Mouse (Mus musculus) spleen, adult 18-20 months (tissue): Measurements from ENCODE around the gene Psmb6.
A peak's percentile ranks its signal among the peaks of the same experiment; 100 is the strongest.
"Not testable (repeated sequence)": the region's sequence is repeated elsewhere in the genome, so short reads cannot be mapped to it uniquely, and the experiment has no call there.

Experiments used
- DNase-seq, 2 experiments: peaks; one replicate each; pipeline ENCODE4 v3.0.0; 2022; ENCODE audit warnings: mixed read lengths in 2 of 2

Psmb6 gene

DNA sequence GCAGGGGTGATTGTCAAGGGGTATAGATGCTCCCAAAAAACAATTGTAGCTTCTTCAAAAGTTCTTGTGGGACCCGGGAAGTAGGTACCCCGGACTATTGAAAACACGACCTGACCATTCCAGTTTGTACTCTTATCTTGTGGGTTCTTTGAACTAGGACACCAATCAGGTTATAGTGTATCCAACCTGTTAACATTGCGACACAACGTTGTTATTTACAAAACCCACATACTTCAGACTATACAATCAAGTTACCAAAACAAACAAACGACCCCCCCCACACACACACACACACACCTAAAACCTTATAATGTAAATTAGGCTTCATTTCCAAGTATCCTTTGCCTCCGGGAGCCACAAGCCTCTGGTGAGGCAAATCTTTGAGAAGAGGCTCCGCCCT is 385 bp upstream of the Psmb6 start:
- DNase-seq: no peak

DNA sequence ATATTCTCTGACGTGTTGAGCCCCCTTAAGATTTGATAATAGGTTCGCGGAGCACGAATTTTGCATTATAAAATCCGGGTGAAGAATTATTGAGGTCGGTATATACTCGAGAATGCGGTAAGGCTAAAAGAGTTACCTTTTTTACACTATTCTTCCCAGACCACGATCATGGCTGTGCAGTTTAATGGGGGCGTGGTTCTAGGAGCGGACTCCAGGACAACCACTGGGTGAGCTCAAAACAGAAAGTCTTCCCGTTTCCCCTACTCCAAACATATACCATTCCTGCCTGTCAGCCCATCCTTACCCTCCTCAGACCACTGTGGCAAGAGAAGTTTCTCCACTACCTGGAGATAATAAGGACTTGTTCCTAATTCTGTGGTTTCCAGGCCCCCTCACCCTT is 559 bp downstream of the Psmb6 start:
- no peak for DNase-seq

DNA sequence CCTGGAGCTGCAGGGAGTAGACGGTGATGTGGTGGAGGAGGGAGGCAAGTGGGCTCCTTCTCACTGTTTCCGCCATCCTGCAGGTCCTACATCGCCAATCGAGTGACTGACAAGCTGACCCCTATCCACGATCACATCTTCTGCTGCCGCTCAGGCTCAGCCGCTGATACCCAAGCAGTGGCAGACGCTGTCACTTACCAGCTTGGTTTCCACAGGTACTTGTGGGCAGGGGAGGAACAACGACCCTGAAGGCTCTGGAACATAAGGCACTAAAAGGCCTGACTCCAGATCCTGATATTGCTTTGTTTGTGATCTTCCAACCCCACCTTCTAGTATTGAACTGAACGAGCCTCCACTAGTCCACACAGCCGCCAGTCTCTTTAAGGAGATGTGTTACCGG is 1.0 kb downstream of the Psmb6 start:
- DNase-seq: no peak

DNA sequence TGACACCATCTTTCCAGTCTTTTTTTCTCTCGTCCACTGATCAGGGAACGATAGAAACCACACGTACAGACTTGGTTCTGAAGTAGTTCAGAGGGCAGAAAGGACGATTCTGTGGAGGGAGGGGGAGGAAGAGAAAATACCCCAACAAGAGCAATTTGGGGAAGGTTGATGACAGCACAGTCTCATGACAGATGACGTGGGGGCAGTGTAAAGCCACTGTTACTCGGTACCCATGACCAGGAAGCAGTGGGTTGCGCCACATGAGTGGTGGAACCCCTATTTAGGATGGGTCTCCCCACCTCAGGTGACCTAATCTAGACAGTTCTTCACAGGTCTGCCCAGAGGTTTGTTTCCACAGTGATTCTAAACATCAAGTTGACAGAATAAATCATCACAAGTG is 3.4 kb downstream of the Psmb6 start:
- DNase-seq: no peak

DNA sequence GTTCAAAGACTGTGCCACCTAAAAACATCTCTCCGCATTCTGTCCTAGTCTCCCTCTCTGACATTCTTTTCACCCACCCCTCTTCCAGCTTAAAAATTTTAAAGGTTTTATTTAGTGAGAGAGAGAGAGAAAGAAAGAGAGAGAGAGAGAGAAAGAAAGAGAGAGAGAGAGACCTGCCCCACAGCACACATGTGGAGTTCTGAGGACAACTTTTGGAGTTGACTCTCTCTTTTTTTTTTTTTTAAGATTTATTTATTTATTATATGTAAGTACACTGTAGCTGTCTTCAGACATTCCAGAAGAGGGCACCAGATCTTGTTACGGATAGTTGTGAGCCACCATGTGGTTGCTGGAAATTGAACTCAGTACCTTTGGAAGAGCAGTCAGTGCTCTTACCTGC is 5.9 kb downstream of the Psmb6 start:
- not testable (repeated sequence) for DNase-seq

DNA sequence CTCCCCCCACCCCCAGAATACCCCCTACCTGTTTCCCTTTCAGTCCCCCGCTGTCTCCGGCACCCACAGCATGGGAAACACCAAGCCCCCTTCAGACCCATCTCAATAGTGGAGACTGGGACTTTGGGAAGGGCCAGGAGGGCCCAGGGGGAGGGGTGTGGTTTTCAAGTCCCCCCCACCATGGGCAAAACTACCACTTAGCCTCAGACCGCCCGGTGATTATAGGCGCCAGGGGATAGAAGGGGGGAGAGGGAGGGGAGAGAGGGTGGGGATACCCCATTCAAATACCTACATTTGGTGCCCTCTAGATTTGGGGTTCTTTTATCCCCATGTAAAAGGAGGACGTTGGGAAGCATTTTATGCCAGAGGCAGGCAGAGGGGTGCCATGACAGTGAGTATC is 7.7 kb downstream of the Psmb6 start, which contains the start of gene Gm40193:
Gene Gm40193 (minus strand): TSS at position 101 of the 400 bp plus-strand sequence.
- no peak for DNase-seq

DNA sequence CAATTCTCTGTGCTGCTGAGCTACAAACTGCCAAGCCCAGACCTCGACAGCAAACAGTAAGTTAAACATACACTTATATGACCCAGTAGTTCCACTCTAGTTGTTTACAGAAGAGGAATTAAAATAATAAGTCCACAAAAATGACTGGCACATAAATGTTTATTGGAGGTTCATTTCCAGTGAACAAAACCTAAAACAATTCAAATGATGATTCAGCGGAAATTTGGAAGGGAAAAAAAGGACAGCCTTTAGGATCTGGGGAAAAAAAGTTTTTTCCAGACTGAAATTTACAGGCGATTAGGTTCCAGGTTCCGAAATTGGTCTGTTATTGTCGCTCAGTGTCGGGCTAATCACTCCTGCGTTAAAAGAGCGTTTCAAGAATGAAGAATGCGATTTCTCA is 14.3 kb downstream of the Psmb6 start:
- no peak for DNase-seq

DNA sequence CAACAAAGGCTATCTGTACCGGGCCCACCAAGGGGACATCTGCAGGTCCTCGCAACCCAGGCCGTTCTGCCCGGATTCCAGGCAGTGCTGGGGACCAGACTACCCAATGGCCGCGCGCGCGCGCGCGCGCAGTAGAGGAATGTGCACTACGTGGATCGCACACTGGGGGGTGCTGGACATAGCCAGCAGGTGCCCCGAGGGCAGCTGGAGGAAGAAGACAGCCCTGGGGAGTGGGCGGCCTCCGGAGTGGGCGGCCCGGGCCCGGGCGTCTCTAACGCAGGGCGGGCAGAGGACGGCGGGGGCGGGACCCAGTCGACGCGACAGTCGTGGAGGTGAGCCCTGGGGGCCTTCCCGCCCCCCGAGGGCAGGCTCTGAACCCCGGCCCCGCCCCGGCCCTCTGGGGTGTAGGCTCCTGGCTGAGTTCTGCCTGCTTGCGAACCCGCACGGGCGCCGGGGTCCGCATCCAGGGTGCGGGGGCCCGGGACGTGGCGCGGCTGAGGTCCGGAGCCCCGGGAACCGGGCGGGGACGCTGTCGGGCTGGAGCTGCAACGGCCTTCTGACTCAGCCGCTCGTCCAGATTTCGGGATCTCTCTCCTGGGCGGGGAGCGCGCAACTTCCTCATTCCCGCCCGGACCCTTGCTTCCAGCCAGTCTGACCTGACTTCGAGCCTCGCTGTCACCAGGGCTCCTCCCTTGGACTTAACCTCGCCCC is 14.9 kb downstream of the Psmb6 start, which contains the start of gene Pld2:
Gene Pld2 (plus strand): TSS at position 188 of the 711 bp plus-strand sequence.
- DNase-seq: peak; percentile 83

DNA sequence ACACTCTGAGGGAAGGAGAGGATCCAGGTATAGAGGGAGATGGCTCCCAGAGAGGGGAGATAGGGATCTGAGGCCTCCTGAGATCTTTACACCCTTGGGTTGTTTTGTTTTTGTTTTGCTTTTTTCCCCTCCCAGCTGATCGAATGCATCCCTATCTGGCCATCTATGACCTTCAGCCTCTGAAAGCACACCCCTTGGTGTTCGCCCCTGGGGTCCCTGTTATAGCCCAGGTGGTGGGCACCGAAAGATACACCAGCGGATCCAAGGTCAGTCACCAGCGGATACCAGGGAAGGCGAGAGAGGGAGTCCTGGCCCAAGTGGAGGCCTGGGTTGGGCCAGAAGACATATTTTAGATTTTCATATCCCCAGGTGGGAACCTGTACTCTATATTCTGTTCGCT is 15.8 kb downstream of the Psmb6 start:
- no peak for DNase-seq

DNA sequence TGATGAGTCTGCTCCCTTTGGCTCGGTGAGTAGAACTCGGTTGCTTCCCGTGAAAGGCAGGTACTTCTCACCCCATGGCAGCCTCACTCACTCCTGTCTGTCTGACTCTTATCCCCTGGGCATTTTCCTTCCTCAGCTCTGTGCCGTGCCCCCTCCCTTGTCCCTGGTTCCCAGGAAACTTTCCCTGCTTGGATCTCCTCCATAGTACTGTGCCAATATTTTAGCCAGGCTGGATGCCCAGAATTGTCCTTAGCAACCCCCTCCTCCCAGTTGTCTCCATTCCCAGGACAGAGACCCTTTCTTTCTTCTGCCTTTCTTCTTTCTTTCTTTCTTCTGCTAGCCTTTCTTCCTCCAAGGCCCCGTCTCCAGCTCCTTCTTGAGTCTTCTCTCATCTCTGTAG is 16.2 kb downstream of the Psmb6 start:
- no peak for DNase-seq

DNA sequence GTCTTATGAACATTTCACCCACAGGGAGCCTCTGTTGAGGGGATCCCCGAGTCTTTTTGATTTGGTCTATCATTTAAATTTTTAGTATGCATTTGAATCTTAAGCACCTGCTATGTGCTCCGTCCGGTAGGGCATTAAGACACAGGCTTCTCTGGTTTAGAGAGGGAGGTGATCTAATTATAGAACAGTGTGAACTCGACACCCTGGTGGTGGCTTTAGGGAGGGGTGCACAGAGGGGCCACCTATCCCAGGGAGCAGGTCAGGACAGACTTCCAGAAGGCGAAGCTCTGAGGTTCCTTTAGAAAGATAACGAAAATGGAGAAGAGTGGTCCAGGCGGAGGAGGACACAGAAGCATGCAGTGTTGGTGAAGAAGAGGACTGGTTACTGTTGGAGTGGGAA is 19.3 kb downstream of the Psmb6 start:
- no peak for DNase-seq

DNA sequence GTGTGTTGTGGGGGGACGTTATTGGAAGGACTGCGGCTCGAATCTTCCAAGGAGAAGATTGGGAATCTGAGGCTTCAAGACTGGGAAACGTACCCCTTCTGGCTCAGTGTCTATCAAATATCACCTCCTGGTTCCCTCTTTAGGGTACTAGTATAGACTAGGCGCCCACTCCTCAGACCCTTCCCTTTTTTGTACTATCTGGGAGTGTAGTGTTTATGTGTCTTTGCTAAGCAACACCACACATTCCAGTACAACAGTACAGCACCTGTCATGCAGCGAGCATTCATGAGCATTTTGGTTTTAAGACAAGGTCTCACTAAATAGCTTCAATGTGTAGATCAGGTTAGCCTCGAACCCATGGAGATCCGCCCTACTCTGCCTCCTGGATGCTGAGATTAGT is 26.4 kb downstream of the Psmb6 start:
- no peak for DNase-seq

DNA sequence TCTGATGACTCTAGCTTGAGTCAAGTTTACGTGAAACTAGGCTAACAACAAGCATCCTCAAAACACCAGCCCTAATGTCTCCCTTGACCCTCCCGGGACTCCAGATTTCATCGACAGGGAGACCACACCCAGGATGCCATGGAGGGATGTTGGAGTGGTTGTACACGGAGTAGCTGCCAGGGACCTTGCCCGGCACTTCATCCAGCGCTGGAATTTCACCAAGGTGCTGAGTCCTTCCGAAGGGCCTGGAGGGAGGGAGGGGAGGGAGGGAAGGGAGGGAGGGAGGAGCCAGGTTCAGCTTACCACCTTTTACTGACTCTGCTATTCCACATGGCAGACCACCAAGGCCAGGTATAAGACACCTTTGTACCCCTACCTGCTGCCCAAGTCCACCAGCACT is 28.8 kb downstream of the Psmb6 start:
- no peak for DNase-seq

DNA sequence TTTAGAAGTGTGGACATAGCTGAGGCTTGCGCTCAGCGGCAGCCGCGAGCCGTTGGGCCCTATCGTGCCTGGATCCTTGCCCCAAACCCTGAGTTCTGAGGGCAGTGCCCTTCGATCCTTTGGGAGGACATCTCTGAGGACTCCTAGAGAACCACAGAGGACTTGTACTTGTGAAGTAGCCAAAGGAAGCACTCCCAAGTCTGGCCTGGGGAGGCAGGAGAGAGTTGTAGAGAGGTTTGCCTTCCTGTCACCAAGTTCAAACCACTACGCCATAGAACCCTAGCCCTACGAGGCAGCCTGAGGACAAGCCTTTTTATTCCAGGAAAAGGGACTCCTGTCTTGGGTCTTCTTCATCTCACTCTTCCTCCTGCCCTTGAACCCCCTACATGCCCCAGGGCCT is 32.4 kb downstream of the Psmb6 start:
- DNase-seq: no peak

DNA sequence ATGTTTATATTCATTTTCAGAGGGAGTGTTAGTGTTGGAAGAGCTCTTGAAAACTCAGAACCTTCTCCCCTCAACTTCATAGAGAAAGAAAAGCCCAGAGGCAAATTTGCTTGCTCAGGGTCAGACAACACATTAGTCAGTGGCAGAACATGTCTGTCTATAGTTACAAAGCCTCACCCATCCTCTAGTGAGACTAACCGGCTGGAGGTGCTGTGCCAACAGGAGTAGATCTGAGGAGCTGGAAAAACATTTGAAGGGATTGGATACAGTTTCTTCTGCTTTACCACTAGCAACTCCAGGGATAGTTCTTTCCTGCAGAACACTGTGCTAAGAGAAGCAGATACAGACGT is 36.7 kb downstream of the Psmb6 start:
- no peak for DNase-seq

DNA sequence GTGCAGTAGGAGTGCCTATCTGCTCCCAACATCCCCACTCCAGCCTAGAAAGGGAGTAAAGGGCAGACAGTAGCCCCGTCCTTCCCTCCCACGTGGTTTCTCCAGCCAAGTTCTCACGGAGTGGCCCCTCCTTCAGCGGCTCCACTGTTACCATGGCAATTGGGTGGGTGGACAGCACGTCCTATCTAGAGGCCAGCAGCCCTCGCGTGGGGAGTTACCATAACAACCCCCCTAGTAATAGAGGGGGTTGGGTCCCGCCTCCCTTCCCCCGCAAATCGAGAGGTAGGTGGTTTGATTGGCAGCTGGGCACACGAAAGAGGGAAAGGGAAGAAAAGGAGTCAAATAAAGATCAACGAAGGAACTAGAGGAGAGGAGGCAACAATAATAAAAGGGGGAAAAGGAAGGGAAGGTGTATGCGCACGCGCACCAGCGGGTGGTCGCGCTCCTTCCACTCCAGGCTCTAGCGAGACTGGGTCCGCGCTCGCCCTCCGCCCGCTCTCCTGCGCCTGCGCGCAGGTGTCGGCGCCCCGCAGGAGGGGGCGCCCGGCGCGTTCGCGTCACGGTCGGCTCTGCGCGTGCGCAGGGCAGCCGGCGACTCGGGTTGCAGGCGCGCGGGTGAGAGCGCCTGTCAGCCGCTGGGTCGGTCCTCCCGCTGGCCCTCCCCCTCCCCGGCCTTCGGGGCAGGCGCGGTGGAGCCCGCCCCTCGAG is 37.3 kb downstream of the Psmb6 start, which contains the start of gene Mink1:
Gene Mink1 (plus strand): TSS at position 595 of the 708 bp plus-strand sequence.
- DNase-seq: peak; percentile 82 to 87

DNA sequence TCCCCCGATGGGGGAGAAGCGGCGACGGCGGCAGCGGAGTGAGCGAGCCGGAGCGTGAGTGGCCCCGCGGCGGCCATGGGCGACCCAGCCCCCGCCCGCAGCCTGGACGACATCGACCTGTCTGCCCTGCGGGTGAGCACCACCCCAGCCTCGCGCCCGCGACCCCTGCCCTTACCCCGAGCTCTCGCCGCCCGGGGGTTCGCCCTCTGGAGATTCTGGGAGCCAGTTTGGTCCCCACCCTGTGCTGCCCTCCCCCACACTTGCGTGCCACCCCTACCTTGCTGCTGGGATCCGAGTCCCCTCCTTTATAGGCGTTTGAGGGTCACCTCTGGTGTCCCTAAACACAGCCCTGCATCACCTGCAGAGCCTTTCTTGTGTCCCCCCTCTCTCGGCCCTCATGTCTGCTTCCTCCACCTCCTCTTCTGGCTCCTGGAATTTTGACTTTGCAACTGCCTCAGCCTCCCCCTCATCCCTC is 37.9 kb downstream of the Psmb6 start:
- no peak for DNase-seq

DNA sequence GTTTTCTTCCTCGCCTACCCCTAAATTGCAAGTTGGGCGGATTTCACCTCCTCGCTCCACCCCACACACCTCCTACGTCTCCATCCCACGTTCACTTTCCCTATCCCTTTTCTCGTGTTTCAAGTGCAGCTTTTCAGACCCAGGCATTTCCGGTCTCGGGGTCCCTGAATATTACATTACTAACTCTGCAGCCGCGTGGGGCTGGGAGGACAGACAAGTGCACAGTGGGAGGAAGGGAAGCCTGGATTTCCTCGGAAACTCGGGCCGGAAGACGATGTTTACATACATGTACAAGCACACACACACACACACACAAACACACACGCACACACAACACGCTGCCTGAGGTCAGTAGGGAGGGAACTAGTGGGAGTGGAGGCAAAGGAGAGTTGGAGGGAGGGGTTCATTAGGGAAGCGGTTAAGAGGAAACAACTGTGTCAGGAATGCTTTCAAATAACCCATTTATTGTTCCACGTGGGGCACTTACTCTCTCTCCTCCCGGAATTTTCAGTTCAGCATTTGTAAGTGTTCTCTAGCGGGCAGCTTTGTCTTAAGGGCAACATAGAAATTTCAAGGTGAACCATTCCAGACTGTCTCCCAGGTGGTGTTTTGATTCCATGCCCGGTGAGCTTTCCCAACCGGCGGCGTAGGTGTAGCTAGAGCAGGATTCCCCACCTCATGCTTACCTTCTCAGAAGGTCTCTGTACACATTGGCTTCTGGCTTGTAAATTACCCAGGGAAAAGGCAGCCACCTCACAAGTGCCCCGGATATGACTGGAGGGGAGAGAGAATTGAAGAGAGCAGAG is 38.5 kb downstream of the Psmb6 start:
- DNase-seq: peak in 1 of 2 experiments; percentile 17

DNA sequence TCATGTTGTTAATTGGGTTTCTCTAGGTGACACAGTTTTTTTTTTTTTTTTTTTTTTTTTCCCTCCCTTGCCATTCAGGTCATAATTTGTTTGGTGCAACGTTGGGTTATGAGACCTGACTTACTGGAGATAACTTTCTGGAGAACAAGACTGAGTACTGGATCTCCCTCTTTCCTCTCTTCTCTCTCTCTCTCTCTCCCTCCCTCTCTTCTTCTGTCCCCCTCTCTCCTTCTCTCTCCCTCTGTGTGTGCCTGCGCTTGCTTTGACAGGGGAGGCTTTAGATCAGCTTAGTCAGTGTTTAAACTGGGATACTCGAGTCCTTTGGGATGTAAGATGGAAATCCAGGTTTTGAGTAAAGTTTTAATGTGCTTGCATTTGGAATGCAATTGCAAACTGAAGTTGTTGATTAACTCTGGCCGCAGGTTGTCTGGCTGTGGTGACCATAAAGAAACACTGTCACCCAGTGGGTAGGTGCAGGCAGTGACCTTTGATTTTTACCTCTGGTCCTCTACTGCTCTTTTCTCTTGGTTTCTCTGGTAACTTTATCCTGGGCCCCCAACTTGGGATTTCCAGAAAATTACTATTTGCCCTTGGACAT is 39.2 kb downstream of the Psmb6 start:
- no peak for DNase-seq

DNA sequence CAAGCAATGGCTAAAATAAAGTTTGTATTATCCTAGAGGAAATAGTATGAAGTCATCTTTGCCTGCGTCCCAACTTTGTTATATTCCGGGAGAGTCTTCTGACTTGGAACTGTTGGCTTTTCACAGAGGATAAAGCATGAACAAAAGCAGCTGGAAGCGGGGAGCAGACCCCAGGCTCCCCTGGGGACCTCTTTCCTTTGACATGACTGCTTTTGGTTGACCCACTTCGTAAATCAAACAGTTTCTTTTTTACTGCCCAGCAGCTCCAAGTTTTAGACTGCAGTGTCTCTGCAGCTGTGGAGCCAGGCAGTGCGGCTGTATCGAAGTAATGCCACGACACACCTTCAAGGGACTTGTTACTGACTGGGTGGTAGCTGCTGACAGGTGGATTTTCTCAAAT is 41.4 kb downstream of the Psmb6 start:
- DNase-seq: no peak

DNA sequence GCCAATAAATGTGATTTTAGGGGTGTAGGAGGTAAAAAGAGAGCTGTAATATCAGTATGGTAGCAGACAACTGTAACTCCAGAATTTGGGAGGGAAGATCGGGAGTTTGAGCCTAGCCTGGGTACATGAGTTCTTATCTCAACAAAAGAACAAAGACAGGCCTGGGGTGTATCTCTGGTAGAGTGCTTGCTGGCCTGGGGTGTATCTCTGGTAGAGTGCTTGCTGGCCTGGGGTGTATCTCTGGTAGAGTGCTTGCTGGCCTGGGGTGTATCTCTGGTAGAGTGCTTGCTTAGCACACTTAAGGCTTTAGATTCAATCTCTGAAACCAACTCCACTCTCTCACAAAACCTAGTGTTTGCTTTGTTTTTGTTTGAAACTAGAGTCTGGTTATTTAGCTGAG is 45.4 kb downstream of the Psmb6 start:
- not testable (repeated sequence) for DNase-seq

DNA sequence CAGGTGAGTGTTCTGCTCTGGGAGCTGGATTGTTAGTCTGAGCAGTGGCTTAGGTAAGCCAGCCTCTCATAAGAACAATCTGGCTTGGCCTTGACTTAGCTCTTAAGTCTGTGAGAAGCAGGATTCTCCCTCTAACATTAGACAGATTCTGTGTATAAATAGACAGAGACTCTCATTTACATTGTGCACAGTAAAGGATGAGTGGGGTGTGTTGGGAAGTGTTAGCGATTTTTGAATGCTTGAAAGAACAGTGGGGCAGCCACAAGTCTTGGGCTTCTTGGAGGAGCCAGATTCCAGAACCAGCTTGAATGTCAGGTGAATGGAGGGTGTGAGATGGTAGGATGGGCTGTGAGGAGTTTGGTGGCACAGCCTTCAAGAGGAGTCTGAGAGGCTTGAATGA is 46.5 kb downstream of the Psmb6 start:
- DNase-seq: no peak

DNA sequence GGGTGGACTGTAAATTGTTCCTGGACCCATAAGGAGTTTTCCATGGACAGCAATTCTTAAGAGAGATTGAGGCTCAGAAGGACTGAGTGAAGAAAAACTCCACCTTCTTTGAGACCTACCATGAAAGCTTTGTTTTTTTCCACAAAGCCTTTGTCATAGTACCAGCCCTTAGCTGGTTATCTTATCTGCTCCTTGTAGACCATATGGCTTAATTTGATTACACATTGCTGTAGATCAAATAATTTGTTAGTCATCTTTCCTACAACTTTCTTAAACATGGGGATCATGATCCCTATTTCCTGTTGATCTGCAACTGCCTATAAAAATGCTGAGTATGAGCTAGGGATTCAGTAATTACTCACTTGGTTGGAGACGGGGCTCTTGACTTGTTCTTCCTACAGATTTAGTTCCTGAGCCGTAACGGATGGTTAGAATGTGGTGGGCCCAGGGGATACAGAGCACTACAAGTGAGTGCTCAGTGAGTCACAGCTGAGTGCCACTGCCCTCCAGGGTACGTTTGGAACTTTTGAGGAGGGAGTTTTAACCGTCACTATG is 47.3 kb downstream of the Psmb6 start:
- DNase-seq: no peak
